Mouse (Mus musculus) megakaryocyte, embryonic 14.5 days (primary cell): Measurements from ENCODE around the gene Xndc1.

ENCODE experiments used
- FLI1 ChIP-seq: IDR thresholded peaks from 2 replicates; pipeline ENCODE4 v1.6.1; 2012; ENCODE audit warnings: low read length, inconsistent platforms, mixed read lengths
- GATA1 ChIP-seq: IDR thresholded peaks from 3 replicates; pipeline ENCODE4 v1.6.1; 2012; ENCODE audit warnings: mixed read lengths, low read length, inconsistent platforms, borderline replicate concordance

DNA sequence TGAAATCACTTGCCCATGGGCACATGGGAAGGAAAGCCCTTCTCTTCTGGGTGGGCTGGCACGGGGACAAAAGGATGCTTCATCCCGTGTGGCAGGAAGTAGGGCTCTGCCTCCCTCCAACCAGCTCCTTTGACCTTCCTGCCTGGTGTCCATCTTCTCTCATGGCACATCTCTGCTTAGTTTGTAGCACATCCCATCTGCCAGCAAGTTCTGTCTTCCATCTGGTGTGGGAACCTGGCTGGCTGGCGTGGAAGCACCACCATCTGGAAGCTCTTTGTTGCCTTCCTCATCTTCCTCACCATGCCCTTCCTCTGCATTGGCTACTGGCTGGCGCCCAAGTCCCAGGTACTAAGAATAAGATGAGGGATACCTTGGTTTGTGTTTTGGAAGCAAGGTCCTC lies 22.0 kb downstream of the Xndc1 start:
- TF ChIP-seq GATA1 (no peak), FLI1 (no peak)
